Mouse (Mus musculus) ES-E14 (cell line): Measurements from ENCODE around the gene Lrp5. TPM values are rescaled to one million over a fixed set of nuclear protein-coding genes. Genes with fewer than 3 reads are reported as not detected.

Experiments used
- DNase-seq: peaks from one replicate; pipeline ENCODE4 v3.0.0-alpha.2; 2013; ENCODE audit warnings: low read depth, low spot score
- H3K27ac ChIP-seq: 2 replicates; pipeline ENCODE4 v1.5.1; 2012; ENCODE audit warnings: low read depth, mild to moderate bottlenecking, low read length, moderate library complexity, mixed read lengths; ENCODE audit not compliant: poor library complexity, insufficient read depth, severe bottlenecking
- H3K36me3 ChIP-seq: 2 replicates; pipeline ENCODE4 v1.6.1; 2012; ENCODE audit warnings: mild to moderate bottlenecking, low read length, moderate library complexity, mixed read lengths; ENCODE audit not compliant: control insufficient read depth, poor library complexity, insufficient read depth, severe bottlenecking
- H3K4me1 ChIP-seq, 2 experiments: fragments of 150-350 bp in 1 of 2; sonication (generic) in 1 of 2; 2 replicates each; pipeline ENCODE4 v1.6.1; 2012; ENCODE audit warnings: low read length in 2 of 2, mild to moderate bottlenecking in 1 of 2, mixed read lengths in 1 of 2; ENCODE audit not compliant: control insufficient read depth in 2 of 2, insufficient read depth in 2 of 2, poor library complexity in 1 of 2
- H3K4me3 ChIP-seq, 2 experiments: fragments of 150-350 bp in 1 of 2; sonication (generic) in 1 of 2; 2 replicates each; pipeline ENCODE4 v1.5.1; 2012; ENCODE audit warnings: low read length in 2 of 2, low read depth in 1 of 2, mild to moderate bottlenecking in 1 of 2, mixed read lengths in 1 of 2; ENCODE audit not compliant: insufficient read depth in 1 of 2, poor library complexity in 1 of 2, severe bottlenecking in 1 of 2
- H3K9ac ChIP-seq: 2 replicates; pipeline ENCODE4 v1.6.1; 2012; ENCODE audit warnings: low read depth, mild to moderate bottlenecking, low read length, mixed read lengths; ENCODE audit not compliant: poor library complexity, insufficient read depth, severe bottlenecking
- H3K9me3 ChIP-seq: fragments of 150-350 bp; sonication (generic); 2 replicates; pipeline ENCODE4 v1.6.1; 2012; ENCODE audit warnings: low read depth, mild to moderate bottlenecking, low read length; ENCODE audit not compliant: control insufficient read depth, insufficient read depth
- CHD2 ChIP-seq: IDR thresholded peaks from 2 replicates; pipeline ENCODE4 v1.6.1; 2014; ENCODE audit warnings: mild to moderate bottlenecking, low read depth, low read length, inconsistent platforms
- HCFC1 ChIP-seq: IDR thresholded peaks from 2 replicates; pipeline ENCODE4 v1.6.1; 2012; ENCODE audit warnings: low read length, inconsistent platforms, borderline replicate concordance; ENCODE audit not compliant: insufficient read depth
- MAFK ChIP-seq: IDR thresholded peaks from 2 replicates; pipeline ENCODE4 v1.6.1; 2014; ENCODE audit warnings: mild to moderate bottlenecking, low read depth, low read length, inconsistent platforms; ENCODE audit not compliant: insufficient read depth
- ZC3H11A ChIP-seq: IDR thresholded peaks from 2 replicates; pipeline ENCODE4 v1.6.1; 2012; ENCODE audit warnings: low read depth, mild to moderate bottlenecking, inconsistent platforms, low read length, borderline replicate concordance
- ZNF384 ChIP-seq: IDR thresholded peaks from 2 replicates; pipeline ENCODE4 v1.6.1; 2012; ENCODE audit warnings: low read depth, low read length, inconsistent platforms
- in situ Hi-C, 2 experiments: fragments of 600-800 bp; cut with MboI; formaldehyde crosslinking; loops; one replicate each; pipeline ENCODE4 v1.15.1; 2025; ENCODE audit warnings: low sequenced_read_pairs in 2 of 2, inconsistent platforms in 1 of 2; ENCODE audit not compliant: unreplicated experiment in 2 of 2
- total RNA-seq: library from RNA; depleted of rRNA; stranded (reverse); fragments of 300-350 nt; gene quantifications from 2 replicates; pipeline ENCODE4 v1.2.3, GENCODE M21; 2012

Gene Lrp5
- total RNA-seq, 1 experiment = 46.1 TPM

DNA sequence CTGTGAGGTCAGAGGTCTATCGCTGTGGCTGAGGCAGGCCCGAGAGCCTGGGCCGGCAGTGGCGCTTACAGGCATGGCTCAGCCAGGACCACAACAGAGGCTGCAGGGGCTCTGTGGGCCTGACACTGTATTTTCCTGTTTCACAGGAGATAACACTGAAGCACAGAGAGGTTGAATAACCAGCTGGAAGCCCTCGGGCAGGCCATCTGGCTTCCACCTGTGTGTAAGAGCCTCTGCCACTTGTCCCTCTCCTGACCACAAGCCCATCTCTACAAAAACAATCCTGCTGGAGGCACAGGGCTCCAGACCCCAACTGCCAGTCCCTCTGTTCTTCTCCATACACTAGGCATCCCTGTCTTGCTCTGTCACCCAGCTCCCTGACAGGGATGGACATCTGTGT lies 55.9 kb downstream of the Lrp5 start:
- TF ChIP-seq ZNF384 (no peak), HCFC1 (no peak), CHD2 (no peak), MAFK (no peak), ZC3H11A (no peak)
- Histone ChIP-seq H3K4me3 (no peak overlapping the region), H3K27ac (no peak overlapping the region), H3K36me3 (peaks cover 21% of the 10 kb centered on the region; the same call in 1 of the 2 replicates), H3K9me3 (no peaks in the 10 kb centered on the region), H3K9ac (no peak overlapping the region), H3K4me1 (no peaks in the 10 kb centered on the region)
- in situ Hi-C loops = no loop called here
- no peak for DNase-seq

DNA sequence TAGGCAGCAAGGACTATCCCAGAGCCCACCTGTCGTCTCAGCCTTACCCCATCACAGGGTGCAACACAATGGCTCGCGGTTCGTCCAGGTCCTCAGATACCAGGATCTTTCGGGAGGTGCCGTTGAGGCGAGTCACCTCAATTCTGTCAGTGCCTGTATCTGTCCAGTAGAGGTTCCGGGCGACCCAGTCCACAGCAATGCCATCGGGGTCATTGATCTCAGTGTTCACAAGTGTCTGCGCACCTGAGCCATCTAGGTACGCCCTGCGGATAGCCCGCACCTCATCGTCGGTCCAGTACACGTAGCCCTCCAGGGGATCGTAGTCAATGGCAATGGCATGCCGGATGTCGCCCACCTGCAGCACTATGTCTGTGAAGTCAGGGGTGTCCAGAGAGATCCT lies 56.3 kb downstream of the Lrp5 start:
- in situ Hi-C loops = no loop called here
- Histone ChIP-seq H3K9me3 (no peaks in the 10 kb centered on the region), H3K36me3 (peaks cover 21% of the 10 kb centered on the region; the same call in 1 of the 2 replicates), H3K4me1 (no peaks in the 10 kb centered on the region), H3K27ac (no peak overlapping the region), H3K9ac (no peak overlapping the region), H3K4me3 (no peak overlapping the region)
- no peak for DNase-seq
- TF ChIP-seq HCFC1 = no peak
- TF ChIP-seq ZC3H11A = no peak
- no peak for TF ChIP-seq MAFK

DNA sequence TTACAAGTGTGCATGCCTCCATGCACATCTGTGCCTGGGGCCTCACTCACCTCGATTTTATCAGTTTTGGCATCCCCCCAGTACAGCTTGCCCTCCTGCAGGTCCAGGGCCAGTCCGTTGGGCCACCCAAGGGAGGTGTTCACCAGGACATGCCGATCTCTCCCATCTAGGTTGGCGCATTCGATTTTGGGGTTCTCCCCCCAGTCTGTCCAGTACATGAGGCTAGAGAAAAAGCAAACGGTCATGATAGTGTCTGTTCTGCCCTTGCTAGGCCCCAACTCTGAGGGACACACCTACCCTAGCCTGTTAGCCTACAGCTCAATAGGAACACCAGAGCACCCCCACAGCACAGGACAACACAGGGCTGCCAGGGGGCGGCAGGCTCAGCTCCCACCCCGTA lies 58.1 kb downstream of the Lrp5 start:
- Histone ChIP-seq H3K4me1 (no peaks in the 10 kb centered on the region; a peak in 1 of 4 replicates), H3K9me3 (no peaks in the 10 kb centered on the region), H3K4me3 (no peak overlapping the region), H3K36me3 (peaks cover 19% of the 10 kb centered on the region; the same call in 1 of the 2 replicates), H3K9ac (no peak overlapping the region), H3K27ac (no peak overlapping the region)
- no peak for TF ChIP-seq HCFC1
- no peak for TF ChIP-seq ZNF384
- no peak for TF ChIP-seq CHD2
- TF ChIP-seq MAFK = no peak
- TF ChIP-seq ZC3H11A = no peak
- DNase-seq = no peak
- in situ Hi-C loops = no loop called here

DNA sequence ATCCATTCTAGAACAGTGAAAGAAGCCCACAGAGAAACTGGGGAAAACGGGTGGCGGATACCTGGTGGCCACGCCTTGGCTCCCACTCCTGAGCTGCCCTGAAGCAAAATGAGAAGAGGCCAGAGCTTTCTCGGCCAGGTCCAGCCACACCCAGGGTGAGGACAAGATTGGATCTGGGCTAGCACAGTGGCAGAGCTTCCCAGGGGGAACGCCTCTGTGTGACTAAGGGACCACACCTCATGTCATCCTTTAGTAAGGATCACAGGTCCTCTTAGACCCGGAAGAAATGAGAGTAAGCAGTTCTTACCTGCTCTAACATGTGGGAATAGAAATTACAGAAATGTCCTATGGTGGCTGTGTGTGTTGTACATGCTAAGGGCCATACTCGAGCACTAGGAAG lies 61.3 kb downstream of the Lrp5 start:
- Histone ChIP-seq H3K27ac (no peak overlapping the region), H3K4me3 (no peak overlapping the region), H3K9me3 (no peaks in the 10 kb centered on the region), H3K9ac (no peak overlapping the region), H3K4me1 (no peaks in the 10 kb centered on the region; a peak in 1 of 4 replicates), H3K36me3 (peaks cover 35% of the 10 kb centered on the region; the same call in 1 of the 2 replicates)
- TF ChIP-seq MAFK (no peak), ZNF384 (no peak)
- no peak for DNase-seq
- in situ Hi-C loops = no loop called here

DNA sequence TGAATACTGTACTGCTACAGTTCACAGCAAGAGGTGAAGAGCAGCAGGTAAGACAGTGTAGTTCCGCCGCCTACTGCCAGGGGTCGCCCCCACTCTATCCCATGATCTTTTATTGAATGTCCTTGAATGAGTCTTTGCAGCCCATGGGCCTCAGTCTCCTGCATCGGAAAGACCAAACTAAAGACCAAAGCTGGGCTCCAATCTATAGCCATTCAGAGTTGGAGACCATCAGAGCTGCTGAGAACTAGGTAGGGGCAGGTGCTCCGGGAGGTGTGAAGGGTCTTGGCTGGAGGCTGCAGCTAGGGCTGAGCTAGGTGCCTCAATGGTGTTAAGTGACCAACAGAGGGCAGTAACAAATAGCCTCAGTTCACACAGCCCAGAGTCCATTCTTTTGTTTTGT lies 62.5 kb downstream of the Lrp5 start:
- in situ Hi-C loops = no loop called here
- H3K9ac ChIP-seq = no peak overlapping the region
- H3K9me3 ChIP-seq = no peaks in the 10 kb centered on the region
- peak; percentile 61 for DNase-seq
- H3K4me1 ChIP-seq = no peaks in the 10 kb centered on the region; a peak in 1 of 4 replicates
- no peak overlapping the region for H3K4me3 ChIP-seq
- peaks cover 32% of the 10 kb centered on the region; the same call in 1 of the 2 replicates for H3K36me3 ChIP-seq
- TF ChIP-seq ZNF384 (no peak), ZC3H11A (no peak), HCFC1 (no peak), MAFK (no peak), CHD2 (no peak)
- H3K27ac ChIP-seq = no peak overlapping the region
